Mouse (Mus musculus): ENCODE data around the gene Srek1ip1. TPM values are rescaled to one million over a fixed set of nuclear protein-coding genes. Genes with fewer than 3 reads are reported as not detected.

Gene Srek1ip1
- polyA plus RNA-seq (2015; fragmentation: Nextera tagmentation; extraction: Ambion mirVana) = 13.1 and 14.7 TPM in 2 replicates

GRCm38 (mm10) chr13:104792184-104792583 is at the start of gene Srek1ip1:
Gene Srek1ip1 (plus strand): TSS chr13:104792484.

GRCm38 (mm10) chr13:104816635-104817571 is 24.6 kb downstream of the Srek1ip1 start, which contains the start of gene Cwc27:
Gene Cwc27 (minus strand): TSS chr13:104817142.

GRCm38 (mm10) chr13:104863127-104863979 is 71.1 kb downstream of the Srek1ip1 start, which contains the start of gene Shisal2b:
Gene Shisal2b (minus strand): TSS chr13:104863893.

Other genes with a start within 250 kb of the Srek1ip1 start
- 13.3 and 17.3 TPM in 2 replicates for gene Cwc27, start 24.7 kb downstream of the Srek1ip1 start, polyA plus RNA-seq (2015; fragmentation: Nextera tagmentation; extraction: Ambion mirVana)
- gene Shisal2b, start 71.4 kb downstream of the Srek1ip1 start, polyA plus RNA-seq (2015; fragmentation: Nextera tagmentation; extraction: Ambion mirVana) = 0.23 and 0.31 TPM in 2 replicates

Measured in spleen, postnatal 0 days (tissue).